Mouse (Mus musculus) cerebellum, postnatal 14 days (tissue): Measurements from ENCODE around the gene Crx.

ENCODE experiments used
- DNase-seq, 2 experiments: peaks; one replicate each; pipeline ENCODE4 v3.0.0; 2021; ENCODE audit warnings: mixed read lengths in 2 of 2

The Crx gene

GRCm38 (mm10) chr7:15859657-15860056, 20.1 kb downstream of the Crx start:
- peak in 1 of 2 experiments; percentile 3 for DNase-seq

GRCm38 (mm10) chr7:15839578-15839977, 40.2 kb downstream of the Crx start, which contains the start of gene Obox6:
Gene Obox6, minus strand, starts transcription at chr7:15839678.
- DNase-seq: no peak
